Mouse (Mus musculus) bone marrow, adult 2 months (tissue): ENCODE results near the gene Ap1m1. TPM values are rescaled to one million over a fixed set of nuclear protein-coding genes. Genes with fewer than 3 reads are reported as not detected.

Source experiments
- H3K27ac ChIP-seq: fragments of 200-500 bp; 2 replicates; pipeline ENCODE4 v1.5.1; 2012; ENCODE audit warnings: low read depth, mild to moderate bottlenecking, control low read depth, inconsistent platforms, low read length; ENCODE audit not compliant: control insufficient read depth, poor library complexity, insufficient read depth
- H3K4me1 ChIP-seq: fragments of 200-500 bp; 2 replicates; pipeline ENCODE4 v1.6.1; 2011; ENCODE audit warnings: low read length; ENCODE audit not compliant: control insufficient read depth, insufficient read depth
- H3K4me3 ChIP-seq: fragments of 200-500 bp; replicated peaks from 2 replicates; pipeline ENCODE3; 2011; ENCODE audit warnings: mild to moderate bottlenecking, low read depth, low read length, control low read depth; ENCODE audit not compliant: control insufficient read depth
- CTCF ChIP-seq: fragments of 200-500 bp; IDR thresholded peaks from 2 replicates; pipeline ENCODE4 v1.5.1; 2011; ENCODE audit warnings: low read length, control low read depth; ENCODE audit not compliant: control insufficient read depth, insufficient read depth
- POLR2A ChIP-seq: fragments of 200-500 bp; IDR thresholded peaks from 2 replicates; pipeline ENCODE4 v1.6.1; 2011; ENCODE audit warnings: low read depth, mild to moderate bottlenecking, control low read depth, low read length, borderline replicate concordance; ENCODE audit not compliant: control insufficient read depth
- WGBS: fragments of 180-500 bp; shearing (Covaris S2); methylation state at CpG from one replicate; pipeline ENCODE4 v1.1.7; 2018; 5-methylcytosine and 5-hydroxymethylcytosine counted together
- polyA plus RNA-seq: library from polyadenylated mRNA; stranded (reverse); fragments of >200 nt; gene quantifications from 2 replicates; pipeline ENCODE4 v1.2.4, GENCODE M21; 2011; ENCODE audit warnings: low replicate concordance; ENCODE audit not compliant: missing spikeins, insufficient read depth, insufficient read length

Ap1m1 gene
- polyA plus RNA-seq, 1 experiment, result 51.8 TPM

- Histone ChIP-seq H3K4me1 (peaks cover 7% of the 10 kb centered on the region), H3K27ac (no peak within 1 kb of the TSS), H3K4me3 (no peak within 1 kb of the TSS)
- WGBS, result 70% methylated on average over 4 of the region's 4 CpGs
- TF ChIP-seq CTCF (no peak), POLR2A (no peak)
Observed at GRCm38 (mm10) chr8:72213536-72213935, 26.3 kb upstream of the Ap1m1 start, which contains the start of gene Gm11034. Gene Gm11034, minus strand, starts transcription at chr8:72213636.

DNA sequence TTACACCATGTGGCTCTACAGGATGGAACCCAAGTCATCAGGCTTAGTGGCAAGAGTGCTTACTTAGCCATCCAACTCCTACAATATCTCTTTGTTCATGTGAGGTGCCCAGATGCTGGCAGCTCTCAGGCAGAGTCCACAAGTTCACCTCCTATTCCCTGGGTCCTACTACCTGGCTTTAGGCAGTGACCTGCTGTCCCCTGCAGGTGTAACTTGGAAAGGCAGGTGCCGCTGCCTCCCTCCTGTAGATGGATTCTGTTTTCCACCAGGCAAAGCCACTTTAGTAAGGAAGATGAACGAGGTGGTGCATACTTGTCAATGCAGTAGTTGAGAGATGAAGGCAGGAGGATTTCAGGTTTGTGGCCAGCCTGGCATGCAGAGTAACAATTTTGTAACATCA, 24.8 kb upstream of the Ap1m1 start:
- H3K27ac ChIP-seq, result peak overlapping the region; percentile 65; the same call in 1 of the 2 replicates
- WGBS, result 33% methylated on average over 2 of the region's 2 CpGs
- no peak overlapping the region for H3K4me3 ChIP-seq
- peak; percentile 83 for TF ChIP-seq CTCF
- TF ChIP-seq POLR2A, result no peak
- peaks cover 7% of the 10 kb centered on the region for H3K4me1 ChIP-seq

DNA sequence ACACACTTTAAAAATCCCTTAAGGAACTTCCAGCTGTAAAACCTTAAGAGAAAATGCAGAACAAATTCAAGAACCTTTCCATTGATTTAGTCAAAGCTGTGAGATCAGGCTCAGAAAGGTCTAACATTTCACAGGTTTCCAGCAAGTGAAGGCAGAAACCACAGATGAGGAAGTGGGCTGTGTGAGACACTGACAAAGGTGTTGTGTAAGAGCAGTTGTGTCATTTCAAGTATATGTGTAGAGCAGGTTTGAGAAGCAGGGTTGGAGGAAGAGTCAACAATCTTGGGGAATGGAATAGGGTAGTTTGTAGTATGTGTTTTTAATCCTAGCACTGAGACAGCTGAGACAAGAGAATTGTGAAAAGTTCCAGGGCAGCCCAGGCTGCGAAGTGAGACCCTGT, 23.9 kb upstream of the Ap1m1 start:
- 6% methylated on average over 1 of the region's 1 CpGs for WGBS
- TF ChIP-seq CTCF, result no peak
- no peak for TF ChIP-seq POLR2A
- H3K27ac ChIP-seq, result peak overlapping the region; percentile 94
- no peak overlapping the region for H3K4me3 ChIP-seq
- peaks cover 7% of the 10 kb centered on the region for H3K4me1 ChIP-seq

DNA sequence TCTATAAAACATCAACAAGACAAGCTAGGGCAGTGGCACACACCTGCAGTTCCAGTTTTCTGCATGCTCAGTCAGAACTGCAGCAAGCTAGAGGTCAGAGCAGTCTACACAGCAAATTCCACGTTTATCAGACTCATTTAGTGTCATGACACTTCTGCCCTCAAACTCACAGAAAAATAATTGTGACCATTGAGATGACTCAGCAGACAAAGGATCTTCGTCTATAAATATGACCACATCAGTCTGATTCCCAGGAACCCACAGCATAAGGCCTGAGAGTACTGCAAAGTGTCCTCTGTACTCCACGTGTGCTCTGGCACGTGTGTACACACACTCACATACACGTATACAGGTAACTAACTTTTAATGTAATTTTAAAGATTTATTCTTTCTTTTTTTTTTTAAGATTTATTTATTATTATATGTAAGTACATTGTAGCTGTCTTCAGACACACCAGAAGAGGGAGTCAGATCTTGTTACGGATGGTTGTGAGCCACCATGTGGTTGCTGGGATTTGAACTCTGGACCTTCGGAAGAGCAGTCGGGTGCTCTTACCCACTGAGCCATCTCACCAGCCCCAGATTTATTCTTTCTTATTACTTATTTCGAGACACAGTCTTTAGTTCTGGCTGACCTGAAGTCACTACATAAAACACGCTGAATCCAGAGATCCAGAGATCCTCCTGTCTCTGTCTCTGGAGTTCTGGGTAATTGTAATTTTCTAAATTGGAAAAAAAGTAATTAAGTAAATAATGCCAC, 20.9 kb upstream of the Ap1m1 start:
- H3K4me1 ChIP-seq, result peaks cover 4% of the 10 kb centered on the region
- TF ChIP-seq POLR2A, result no peak
- TF ChIP-seq CTCF, result no peak
- no peak overlapping the region for H3K27ac ChIP-seq
- 64% methylated on average over 10 of the region's 10 CpGs for WGBS
- no peak overlapping the region for H3K4me3 ChIP-seq

- Histone ChIP-seq H3K4me1 (peaks cover 4% of the 10 kb centered on the region), H3K4me3 (peak within 1 kb of the TSS; percentile 83), H3K27ac (peak within 1 kb of the TSS; percentile 91)
- TF ChIP-seq CTCF (no peak), POLR2A (peak; percentile 73; the same call in 1 of the 2 replicates)
- WGBS, result 8% methylated on average over 39 of the region's 39 CpGs
Observed at GRCm38 (mm10) chr8:72219541-72220363, 20.1 kb upstream of the Ap1m1 start, which contains the start of gene Fam32a. Gene Fam32a, plus strand, starts transcription at chr8:72219730.

DNA sequence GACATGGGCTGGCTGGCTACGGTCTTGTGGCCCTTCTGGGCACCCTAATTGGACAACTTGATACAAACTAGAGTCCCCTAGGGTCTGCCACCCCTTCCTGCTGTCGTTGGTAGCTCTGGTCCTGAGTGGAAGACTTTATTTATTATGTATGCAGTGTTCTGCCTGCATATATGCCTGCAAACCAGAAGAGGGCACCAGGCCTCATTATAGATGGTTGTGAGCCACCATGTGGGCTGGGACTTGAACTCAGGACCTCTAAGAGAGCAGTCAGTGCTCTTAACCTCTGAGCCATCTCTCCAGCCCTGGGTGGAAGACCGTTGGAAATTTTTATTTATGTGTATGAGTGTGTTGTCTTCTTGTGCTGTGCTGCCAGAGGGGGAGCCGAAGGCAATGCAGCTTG, 19.1 kb upstream of the Ap1m1 start:
- TF ChIP-seq POLR2A (no peak), CTCF (peak; percentile 19; the same call in 1 of the 2 replicates)
- no peak overlapping the region for H3K27ac ChIP-seq
- H3K4me3 ChIP-seq, result peak overlapping the region; percentile 83
- WGBS, result 68% methylated on average over 4 of the region's 4 CpGs
- H3K4me1 ChIP-seq, result peaks cover 4% of the 10 kb centered on the region

- H3K4me1 ChIP-seq, result peaks cover 1% of the 10 kb centered on the region
- WGBS, result 87% methylated on average over 5 of the region's 5 CpGs
- TF ChIP-seq CTCF (no peak), POLR2A (no peak)
- no peak overlapping the region for H3K4me3 ChIP-seq
- H3K27ac ChIP-seq, result no peak overlapping the region
Observed at GRCm38 (mm10) chr8:72222656-72223055, 17.2 kb upstream of the Ap1m1 start.

GRCm38 (mm10) chr8:72240403-72240763, 565 bp downstream of the Ap1m1 start:
- H3K4me3 ChIP-seq, result peak overlapping the region; percentile 91
- WGBS, result 0% methylated on average over 24 of the region's 24 CpGs
- peaks cover 8% of the 10 kb centered on the region for H3K4me1 ChIP-seq
- peak overlapping the region; percentile 97 for H3K27ac ChIP-seq
- TF ChIP-seq CTCF (no peak), POLR2A (no peak)
